In genomic region chr16:31878573-31879257, GRCm38 (mm10) we compare ENCODE assay signal across 8 mouse cellular contexts. TPM values are rescaled to one million over a fixed set of nuclear protein-coding genes. Genes with fewer than 3 reads are reported as not detected.
DNase-seq lines count a peak whose midpoint lies in the region; ATAC-seq and TF ChIP-seq lines count a peak whose summit lies in the region.

Gene Meltf, plus strand, starts transcription at chr16:31878810.

- no peaks in the 10 kb centered on the region for H3K9me3 ChIP-seq in CH12.LX (replicated peaks; ENCODE audit: low read length)
- no peaks in the 10 kb centered on the region for H3K9me3 ChIP-seq in heart, embryonic 14.5 days (ENCODE audit: control insufficient read depth, low read length)

- no peak within 1 kb of the TSS for H3K27ac ChIP-seq in CH12.LX (ENCODE audit: insufficient read depth, low read depth)
- no peak within 1 kb of the TSS for H3K27ac ChIP-seq in heart, embryonic 14.5 days (replicated peaks in 1 of 2; ENCODE audit: control insufficient read depth in 1 of 2, insufficient read depth in 1 of 2, low read depth in 2 of 2, low read length in 2 of 2)

- DNase-seq in CH12.LX (ENCODE audit: extremely low read depth) = peak; percentile 72
- DNase-seq in adrenal gland, adult 8-10 months = peak; percentile 50
- peak; percentile 81 for DNase-seq in embryo, embryonic 9.5 days (ENCODE audit: extremely low spot score)
- peak; percentile 82 for DNase-seq in kidney, postnatal 14 days
- DNase-seq in spleen, postnatal 10 days (ENCODE audit: low spot score in 2 of 2) = peak; percentile 36 to 79
- no peak for DNase-seq in right cerebral cortex, postnatal 25 days

- H3K4me3 ChIP-seq in CH12.LX (replicated peaks in 1 of 3; ENCODE audit: low read depth in 2 of 3, low read length in 2 of 3, poor library complexity in 1 of 3) = no peak within 1 kb of the TSS
- H3K4me3 ChIP-seq in heart, embryonic 14.5 days (ENCODE audit: control insufficient read depth in 1 of 2, insufficient read depth in 1 of 2, low read depth in 1 of 2, low read length in 2 of 2) = no peak within 1 kb of the TSS

- no peaks in the 10 kb centered on the region for H3K79me2 ChIP-seq in CH12.LX (replicated peaks; ENCODE audit: control insufficient read depth, extremely low read depth, insufficient read depth, poor library complexity, severe bottlenecking)

- in situ Hi-C loops in CH12.LX (cut with MboI; ENCODE audit: low pct_ligation_motif_present, low pct_unique_long_range_greater_than_20kb, low sequenced_read_pairs) = loop anchor here (5.0 kb wide), 1 partner anchor 39 kb away; no protein-coding TSS in a partner anchor

- peak in 1 of 2 experiments; percentile 96; a peak in 3 of 4 replicates for TF ChIP-seq CTCF in CH12.LX (conservative IDR thresholded peaks at IDR 0.05 in 1 of 2, IDR thresholded peaks at IDR 0.05 in 1 of 2; ENCODE audit: low read depth in 2 of 2, low read length in 2 of 2)

- peaks cover 4 to 13% of the 10 kb centered on the region in 2 experiments; a peak in 3 of 4 replicates for H3K4me1 ChIP-seq in CH12.LX (ENCODE audit: control insufficient read depth in 1 of 2, insufficient read depth in 2 of 2)
- peaks cover 16 to 21% of the 10 kb centered on the region in 2 experiments for H3K4me1 ChIP-seq in heart, embryonic 14.5 days (ENCODE audit: control insufficient read depth in 2 of 2, insufficient read depth in 2 of 2, low read length in 2 of 2)

- TF ChIP-seq EP300 in CH12.LX (IDR thresholded peaks at IDR 0.05; ENCODE audit: low read length) = no peak

- no peak for TF ChIP-seq POLR2A in CH12.LX (IDR thresholded peaks at IDR 0.05; ENCODE audit: low read depth, low read length)

- ATAC-seq in heart, embryonic 14.5 days (ENCODE audit: insufficient number of reproducible peaks, insufficient read depth, low FRiP score, low read depth) = no peak
- peak; percentile 83 for ATAC-seq in megakaryocyte-erythroid progenitor cell, adult 5-6 weeks (replicated peaks; ENCODE audit: low FRiP score, low TSS enrichment, poor library complexity, severe bottlenecking)

- H3K36me3 ChIP-seq in CH12.LX (replicated peaks in 1 of 2; ENCODE audit: control insufficient read depth in 1 of 2, insufficient read depth in 1 of 2, low read length in 1 of 2) = peaks cover 5 to 17% of the 10 kb centered on the region in 2 experiments
- H3K36me3 ChIP-seq in heart, embryonic 14.5 days (ENCODE audit: control insufficient read depth, insufficient read depth, low read length) = peaks cover 12% of the 10 kb centered on the region

- dilution Hi-C loops in CH12.LX (cut with MboI; ENCODE audit: extremely low pct_ligation_motif_present, extremely low pct_unique_long_range_greater_than_20kb, low sequenced_read_pairs) = no loop called here

- H3K9ac ChIP-seq in CH12.LX (ENCODE audit: insufficient read depth, low read depth) = no peak within 1 kb of the TSS
- H3K9ac ChIP-seq in heart, embryonic 14.5 days (ENCODE audit: low read length) = no peak within 1 kb of the TSS

- H3K4me2 ChIP-seq in CH12.LX (ENCODE audit: insufficient read depth, low read depth, poor library complexity, severe bottlenecking) = no peak within 1 kb of the TSS
- peak within 1 kb of the TSS; percentile 45; the same call in 1 of the 2 replicates for H3K4me2 ChIP-seq in heart, embryonic 14.5 days (ENCODE audit: low read length)

- WGBS in heart, embryonic 14.5 days = 27% methylated on average over 21 of the region's 21 CpGs

- H3K27me3 ChIP-seq in CH12.LX (replicated peaks) = no peaks in the 10 kb centered on the region
- H3K27me3 ChIP-seq in heart, embryonic 14.5 days (ENCODE audit: control insufficient read depth, insufficient read depth, low read length) = no peaks in the 10 kb centered on the region

- peak; percentile 75 for TF ChIP-seq RAD21 in CH12.LX (IDR thresholded peaks at IDR 0.05; ENCODE audit: low read depth, low read length)

TF ChIP-seq in CH12.LX, 34 proteins besides CTCF, POLR2A, EP300 and RAD21:
- TF ChIP-seq SMC3 (IDR thresholded peaks at IDR 0.05; ENCODE audit: low read depth, low read length) (peak; percentile 98), MEF2A (IDR thresholded peaks at IDR 0.05; ENCODE audit: borderline replicate concordance, low read depth, low read length) (0 out of 2 replicates have a peak, but pooled peaks have one; percentile 27), ZC3H11A (IDR thresholded peaks at IDR 0.05; ENCODE audit: low read depth, low read length) (peak; percentile 45), BHLHE40 (IDR thresholded peaks at IDR 0.05; ENCODE audit: low read depth, low read length) (no peak)

RNA-seq across cellular contexts. Expression of gene Meltf, which starts in this region (rescaled TPM):
- 0.04 TPM in 1 of 2 replicates, not detected in the other for total RNA-seq in CH12.LX (2012; rRNA removed)
- total RNA-seq in CH12.LX (2014; rRNA removed) = 0.05 and 0.09 TPM in 2 replicates
- 0.07 and 0.10 TPM in 2 replicates for polyA plus RNA-seq in CH12.LX (2012; ENCODE audit: insufficient read length, low read depth)
- total RNA-seq in adrenal gland, adult 8-10 months (2022) = not detected
- not detected in 2 replicates for polyA plus RNA-seq in heart, embryonic 14.5 days (2014; fragmentation: Nextera tagmentation; extraction: Ambion mirVana)
- not detected in 2 replicates for total RNA-seq in megakaryocyte-erythroid progenitor cell, adult 5-6 weeks (2014; fragmentation: Nextera tagmentation)
- total RNA-seq in megakaryocyte-erythroid progenitor cell, adult 5-6 weeks (2017) = not detected in 2 replicates

Comparison
In these comparisons a context has a peak if more than half of its experiments do, and no peak if none do; other contexts are left out.
1. Peak in DNase-seq in CH12.LX; RNA of the gene not detected or under 1 TPM.
2. Peak in DNase-seq in adrenal gland, adult 8-10 months; RNA of the gene not detected or under 1 TPM.
3. Peak in ATAC-seq in megakaryocyte-erythroid progenitor cell, adult 5-6 weeks; RNA of the gene not detected or under 1 TPM.